ENCODE assay signal across 21 mouse cellular contexts in genomic region chr13:91616876-91617275, GRCm38 (mm10).
"Had no signal": no experiment of that assay in that cellular context is flagged by ENCODE, and none has a peak within 500 bp of the region (broad histone marks: within the 10 kb centered on the region; RNA-seq: fewer than 3 reads in every experiment).

No protein-coding gene starts in this region.

- H3K4me2 ChIP-seq: heart, embryonic 12.5 days; hindbrain, embryonic 13.5 days; hindbrain, embryonic 15.5 days; limb, embryonic 12.5 days; liver, embryonic 11.5 days; liver, embryonic 13.5 days; liver, embryonic 15.5 days had no signal

- DNase-seq: forebrain, postnatal 0 days; gastrocnemius, postnatal 14 days; gastrocnemius, postnatal 36 days; heart, adult 18-20 months; heart, postnatal 10 days; kidney, adult 11 months; kidney, postnatal 10 days; layer of hippocampus, adult 9-11 months; layer of hippocampus, postnatal 36 days; liver; liver, embryonic 13.5 days had no signal

- H3K9me3 ChIP-seq: heart, embryonic 10.5 days; heart, embryonic 12.5 days; hindbrain, embryonic 13.5 days; hindbrain, embryonic 15.5 days; limb, embryonic 10.5 days; limb, embryonic 12.5 days; liver, embryonic 13.5 days; liver, embryonic 15.5 days had no signal

- H3K36me3 ChIP-seq: heart, embryonic 10.5 days; hindbrain, embryonic 15.5 days; liver, embryonic 13.5 days; liver, embryonic 15.5 days had no signal

- H3K4me3 ChIP-seq: heart, embryonic 10.5 days; heart, embryonic 12.5 days; hindbrain, embryonic 13.5 days; hindbrain, embryonic 15.5 days; limb, embryonic 10.5 days; limb, embryonic 12.5 days; liver, embryonic 13.5 days; liver, embryonic 15.5 days had no signal

- H3K4me1 ChIP-seq: hindbrain, embryonic 13.5 days; hindbrain, embryonic 15.5 days; limb, embryonic 10.5 days; limb, embryonic 12.5 days; liver, embryonic 15.5 days had no signal

- H3K27me3 ChIP-seq: heart, embryonic 12.5 days; hindbrain, embryonic 13.5 days; hindbrain, embryonic 15.5 days; limb, embryonic 12.5 days; liver, embryonic 13.5 days; liver, embryonic 15.5 days had no signal

- H3K27ac ChIP-seq: heart, embryonic 10.5 days; hindbrain, embryonic 13.5 days; hindbrain, embryonic 15.5 days; hindbrain, postnatal 0 days; limb, embryonic 10.5 days; limb, embryonic 12.5 days; liver, embryonic 13.5 days; liver, embryonic 15.5 days had no signal

- H3K9ac ChIP-seq: forebrain, postnatal 0 days; heart, embryonic 12.5 days; hindbrain, embryonic 13.5 days; hindbrain, embryonic 15.5 days; limb, embryonic 12.5 days; liver, embryonic 13.5 days; liver, embryonic 15.5 days had no signal

- ATAC-seq: forebrain, postnatal 0 days; hindbrain, postnatal 0 days; intestine, embryonic 16.5 days had no signal
